Mouse (Mus musculus) embryonic stem cell, embryonic (primary cell): ENCODE measurements around the gene Nlrp5.
"Not testable (repeated sequence)": the region's sequence is repeated elsewhere in the genome, so short reads cannot be mapped to it uniquely, and the experiment has no call there.

Experiments
- CTCF ChIA-PET, 4 experiments: fragments of 300-600 bp in 2 of 4; fragments of 350-600 bp in 2 of 4; sonication (Branson Sonifier 250); formaldehyde crosslinking; loops; one replicate each; lab custom pipeline; 2022; ENCODE audit warnings: inconsistent platforms in 2 of 4; lab: Charles Lee
- POLR2A ChIA-PET, 4 experiments: fragments of 300-600 bp in 2 of 4; fragments of 350-600 bp in 2 of 4; sonication (Branson Sonifier 250); formaldehyde crosslinking; loops; one replicate each; lab custom pipeline; 2022; ENCODE audit warnings: antibody characterized with exemption in 4 of 4, inconsistent platforms in 1 of 4; lab: Charles Lee

The Nlrp5 gene

DNA sequence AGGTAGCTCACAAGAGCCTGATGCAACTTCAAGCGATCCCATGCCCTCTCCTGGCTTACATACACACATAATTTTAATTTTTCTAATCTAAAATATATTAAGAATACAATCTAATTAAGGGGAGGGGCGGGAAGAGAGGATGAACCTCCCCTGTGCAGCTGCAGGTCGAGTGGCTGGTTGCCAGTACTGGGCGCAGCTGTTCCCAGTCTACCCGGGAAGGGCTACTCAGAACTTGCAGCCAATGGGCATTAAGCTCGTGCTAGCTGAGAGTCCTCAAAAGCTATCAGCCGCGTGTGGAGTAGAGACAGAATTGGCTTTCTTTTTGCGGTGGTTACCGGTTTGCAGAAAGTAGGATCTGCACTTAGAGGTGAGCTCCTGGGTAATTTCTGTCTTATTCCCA, at the start of gene Nlrp5:
TSS of gene Nlrp5 (plus strand) at position 301 of the 400 bp plus-strand sequence.
- ChIA-PET POLR2A (no interaction called here), CTCF (interaction anchor here in 1 of 4 experiments (0.6 kb wide), 1 partner anchor 1565 kb away, joined by 3 read pairs; no protein-coding TSS in a partner anchor)

DNA sequence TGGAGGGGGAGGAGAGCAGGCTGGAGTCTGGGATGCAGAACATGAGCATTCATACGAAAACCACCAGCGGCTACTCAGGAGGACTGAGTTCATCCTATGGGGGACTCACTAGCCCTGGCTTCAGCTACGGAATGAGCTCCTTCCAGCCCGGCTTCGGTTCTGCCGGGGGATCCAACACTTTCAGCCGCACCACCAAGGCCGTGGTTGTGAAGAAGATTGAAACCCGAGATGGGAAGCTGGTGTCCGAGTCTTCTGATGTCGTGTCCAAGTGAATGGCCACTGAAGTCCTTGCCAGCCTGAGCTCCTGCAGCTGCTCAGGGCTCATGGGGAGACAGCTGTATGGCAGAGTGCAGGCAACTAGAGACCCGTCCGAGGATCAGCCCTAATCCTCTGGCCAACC, 27.4 kb upstream of the Nlrp5 start:
- POLR2A ChIA-PET, CTCF ChIA-PET: not testable (repeated sequence)

GRCm38 (mm10) chr7:23470201-23470600, 84.5 kb downstream of the Nlrp5 start:
- ChIA-PET POLR2A (interaction anchor here in 1 of 4 experiments (0.6 kb wide), 1 partner anchor 1037 kb away, joined by 4 read pairs; the partner anchor contains the start of gene Zfp428), CTCF (interaction anchor here in 1 of 4 experiments (1.5 kb wide), 1 partner anchor 47 kb away, joined by 4 read pairs; no protein-coding TSS in a partner anchor)

- CTCF ChIA-PET = interaction anchor here in 1 of 4 experiments (1.5 kb wide), 1 partner anchor 47 kb away, joined by 4 read pairs; no protein-coding TSS in a partner anchor
- POLR2A ChIA-PET = interaction anchor here in 1 of 4 experiments (0.6 kb wide), 1 partner anchor 1036 kb away, joined by 4 read pairs; the partner anchor contains the start of gene Zfp428
Measured at GRCm38 (mm10) chr7:23470832-23471231, 85.1 kb downstream of the Nlrp5 start.

GRCm38 (mm10) chr7:23472886-23473285, 87.2 kb downstream of the Nlrp5 start:
- CTCF ChIA-PET, POLR2A ChIA-PET: not testable (repeated sequence)
